Mouse (Mus musculus): ENCODE measurements around the gene Ndufs3.

Gene Ndufs3

GRCm38 (mm10) chr2:90904076-90904855 is at the start of gene Ndufs3, which contains the start of gene Kbtbd4:
Gene Ndufs3 (minus strand): TSS chr2:90904827.
Gene Kbtbd4 (plus strand): TSS chr2:90904740.
- DNase-seq (ENCODE audit: low read depth, low spot score): peak; percentile 84

DNA sequence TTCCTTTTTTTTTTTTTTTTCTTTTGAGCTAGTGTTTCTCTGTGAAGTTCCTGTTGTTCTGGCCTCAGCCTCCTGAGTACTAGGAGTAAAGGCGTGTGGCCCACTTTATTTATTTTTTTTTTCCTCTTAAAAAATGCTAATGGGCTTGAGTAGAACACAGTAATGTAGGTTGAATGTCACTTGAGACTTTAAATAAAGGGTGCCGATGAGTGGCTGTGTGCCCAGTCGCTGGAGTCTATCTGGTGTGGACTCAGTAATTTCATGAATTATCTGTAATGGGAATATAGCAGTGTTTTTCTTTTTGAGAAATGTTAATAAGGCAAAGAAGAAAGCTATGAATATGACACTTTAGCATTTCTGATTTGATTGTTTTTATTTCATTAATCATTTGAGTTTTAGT is 48.8 kb upstream of the Ndufs3 start:
- DNase-seq (ENCODE audit: low read depth, low spot score): no peak

DNA sequence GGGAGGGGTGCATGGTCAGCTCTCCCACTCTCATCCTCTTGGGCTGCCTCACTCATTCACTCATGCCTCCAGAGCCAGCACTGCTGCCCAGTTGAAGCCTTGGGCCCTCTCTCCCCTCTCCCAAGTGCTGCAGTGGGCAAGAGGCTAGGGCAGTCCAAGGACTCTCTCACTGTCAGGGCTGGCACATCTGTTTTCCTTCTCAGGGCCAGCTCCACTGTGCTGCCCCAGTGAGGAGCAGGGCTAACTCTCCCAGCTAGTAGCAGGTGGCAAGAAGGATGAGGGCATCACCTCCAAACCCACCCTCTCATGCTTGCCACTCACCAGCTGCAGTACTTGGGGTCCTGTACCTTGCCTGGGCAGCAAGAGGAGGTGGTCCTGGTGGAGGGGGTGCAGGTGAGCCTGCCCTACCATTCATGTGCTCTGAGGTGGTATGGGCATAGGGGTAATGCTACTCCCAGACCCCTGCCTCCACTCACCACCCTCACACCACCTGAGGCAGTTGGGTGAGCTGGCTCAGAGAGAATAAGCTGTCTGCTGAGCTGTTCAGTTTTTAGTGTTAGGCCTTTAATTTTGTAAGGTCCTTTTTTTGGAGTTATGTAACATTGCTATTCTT is 46.1 kb upstream of the Ndufs3 start:
- DNase-seq (ENCODE audit: low read depth, low spot score): no peak

- no peak for DNase-seq (ENCODE audit: low read depth, low spot score)
Measured at GRCm38 (mm10) chr2:90950149-90950548, 45.5 kb upstream of the Ndufs3 start.

DNA sequence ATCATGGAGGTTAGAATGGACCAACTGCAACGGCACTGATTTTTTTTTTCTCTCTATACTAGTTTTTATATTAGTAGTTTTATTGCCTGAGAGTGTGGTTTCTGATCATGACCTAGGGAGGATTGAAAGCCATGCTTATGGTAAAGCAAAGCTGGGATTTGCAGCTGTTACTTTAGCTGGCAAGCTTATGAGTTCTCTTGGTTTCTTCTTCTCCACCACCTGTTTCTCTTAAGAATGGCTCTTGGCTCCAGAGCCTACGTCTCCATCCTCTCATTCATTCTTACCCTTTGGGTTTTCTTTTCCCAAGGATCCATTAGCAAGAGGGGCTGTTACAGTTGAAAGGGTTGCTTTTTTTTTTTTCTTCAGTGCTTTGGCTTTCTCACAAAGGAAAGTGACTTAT is 37.1 kb upstream of the Ndufs3 start:
- no peak for DNase-seq (ENCODE audit: low read depth, low spot score)

GRCm38 (mm10) chr2:90940233-90941229 is 35.9 kb upstream of the Ndufs3 start, which contains the start of gene Celf1:
Gene Celf1 (plus strand): TSS chr2:90940382.
- DNase-seq (ENCODE audit: low read depth, low spot score): peak; percentile 77

- no peak for DNase-seq (ENCODE audit: low read depth, low spot score)
Measured at GRCm38 (mm10) chr2:90939750-90940149, 35.1 kb upstream of the Ndufs3 start.

DNA sequence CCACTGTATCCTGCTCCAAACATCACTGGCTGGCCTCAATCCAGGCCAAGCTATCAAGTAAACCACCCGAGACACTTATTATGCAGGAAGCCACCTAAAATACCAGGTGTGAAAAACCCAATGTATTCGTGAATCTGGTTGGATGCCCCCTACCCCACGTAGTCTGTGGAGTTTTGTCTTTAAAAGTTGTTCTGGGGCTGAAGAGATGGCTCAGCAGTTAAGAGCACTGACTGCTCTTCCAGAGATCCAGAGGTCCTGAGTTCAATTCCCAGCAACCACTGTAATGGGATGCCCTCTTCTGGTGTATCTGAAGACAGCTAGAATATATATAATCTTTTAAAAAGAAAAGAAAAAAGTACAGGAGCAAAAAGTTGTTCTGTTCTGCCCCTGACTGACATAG is 33.7 kb upstream of the Ndufs3 start:
- no peak for DNase-seq (ENCODE audit: low read depth, low spot score)

GRCm38 (mm10) chr2:90932273-90932672 is 27.6 kb upstream of the Ndufs3 start:
- no peak for DNase-seq (ENCODE audit: low read depth, low spot score)

GRCm38 (mm10) chr2:90931829-90932228 is 27.2 kb upstream of the Ndufs3 start:
- no peak for DNase-seq (ENCODE audit: low read depth, low spot score)

DNA sequence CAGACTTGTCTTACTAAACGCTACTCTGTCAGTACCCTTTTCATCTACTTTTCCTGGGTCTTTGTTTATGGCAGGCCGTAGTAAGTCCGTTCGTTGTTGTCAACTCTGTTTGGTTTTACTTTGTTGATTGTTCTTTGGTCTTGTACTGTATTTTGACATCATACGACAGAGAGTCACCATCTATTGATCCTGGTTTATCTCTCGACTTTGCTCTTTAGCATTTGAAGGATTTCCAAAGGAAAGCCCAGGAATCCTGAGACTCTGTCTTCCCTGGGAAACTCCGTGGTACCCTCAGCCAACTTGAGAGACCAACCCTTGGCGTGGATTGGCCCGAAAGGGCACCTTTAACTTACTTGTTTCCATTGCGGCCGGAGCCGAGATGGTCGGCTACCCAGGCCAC is 23.9 kb upstream of the Ndufs3 start:
- DNase-seq (ENCODE audit: low read depth, low spot score): no peak

GRCm38 (mm10) chr2:90922636-90923035 is 18.0 kb upstream of the Ndufs3 start:
- no peak for DNase-seq (ENCODE audit: low read depth, low spot score)

GRCm38 (mm10) chr2:90921178-90921577 is 16.6 kb upstream of the Ndufs3 start:
- DNase-seq (ENCODE audit: low read depth, low spot score): no peak

DNA sequence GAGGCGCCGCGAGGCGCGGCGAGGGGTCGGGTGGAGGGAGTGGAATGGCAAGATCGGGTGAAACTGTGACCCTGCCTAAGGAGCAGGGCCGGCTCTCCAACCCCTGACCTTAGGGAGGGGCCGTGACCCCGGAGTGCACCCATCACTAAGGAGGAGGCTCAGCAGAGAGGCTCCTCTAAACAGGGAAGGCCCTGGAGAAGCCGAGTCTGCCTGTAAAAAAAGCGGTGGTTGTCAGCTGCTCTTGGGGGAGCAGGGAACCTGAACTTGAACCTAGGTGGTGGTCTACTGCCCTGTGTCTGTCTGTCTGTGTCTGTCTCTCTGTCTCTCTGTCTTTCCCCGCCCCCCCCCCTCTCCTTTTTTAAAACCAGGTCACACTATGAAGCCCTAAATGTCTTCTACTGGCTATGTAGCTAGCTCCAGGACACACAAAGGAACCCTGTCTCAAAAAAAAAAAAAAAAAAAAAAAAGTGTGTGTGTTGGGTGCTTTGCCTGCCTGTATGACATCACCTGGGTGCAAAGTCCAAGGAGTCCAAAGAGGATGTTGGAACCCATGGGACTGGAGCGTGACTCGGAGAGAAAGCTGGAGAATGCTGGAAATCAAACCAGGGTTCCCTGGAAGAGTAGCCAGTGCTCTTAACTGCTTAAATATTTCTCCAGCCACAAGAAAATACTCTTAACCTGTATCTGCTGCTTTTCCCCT is 13.5 kb upstream of the Ndufs3 start:
- no peak for DNase-seq (ENCODE audit: low read depth, low spot score)

GRCm38 (mm10) chr2:90917233-90917998 is 12.8 kb upstream of the Ndufs3 start:
- DNase-seq (ENCODE audit: low read depth, low spot score): peak; percentile 44

DNA sequence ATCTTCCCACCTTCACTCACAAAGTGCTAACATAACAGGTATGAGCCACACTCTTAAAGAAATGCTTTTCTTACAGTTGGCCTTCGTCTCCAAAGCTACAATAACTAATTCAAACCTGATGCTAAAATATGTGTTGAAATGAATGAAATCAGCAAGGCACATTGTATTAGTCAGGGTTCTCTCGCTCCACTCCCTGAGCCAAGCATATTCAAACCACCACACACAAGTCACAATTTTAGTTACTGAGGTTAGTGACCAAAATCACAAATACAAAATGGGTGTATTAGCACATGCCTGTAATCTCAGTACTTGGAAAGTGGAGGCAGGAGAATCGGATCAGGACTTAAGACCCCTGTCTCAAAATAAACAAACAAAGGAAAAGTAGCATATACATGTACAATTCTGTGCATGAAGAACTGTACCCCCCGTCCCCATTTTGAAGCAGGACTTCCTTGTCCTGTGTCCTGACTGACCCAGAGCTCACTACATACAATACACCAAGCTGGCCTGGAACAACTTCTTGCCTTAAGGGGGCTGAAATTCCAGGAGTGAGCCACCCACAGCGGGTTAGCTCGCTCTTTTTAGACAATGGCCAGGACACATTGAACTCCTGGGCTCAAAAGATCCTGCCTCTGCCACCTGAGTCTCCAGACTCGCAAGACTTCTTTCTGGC is 12.1 kb upstream of the Ndufs3 start:
- DNase-seq (ENCODE audit: low read depth, low spot score): no peak

- DNase-seq (ENCODE audit: low read depth, low spot score): no peak
Measured at GRCm38 (mm10) chr2:90915516-90915915, 10.9 kb upstream of the Ndufs3 start.

DNA sequence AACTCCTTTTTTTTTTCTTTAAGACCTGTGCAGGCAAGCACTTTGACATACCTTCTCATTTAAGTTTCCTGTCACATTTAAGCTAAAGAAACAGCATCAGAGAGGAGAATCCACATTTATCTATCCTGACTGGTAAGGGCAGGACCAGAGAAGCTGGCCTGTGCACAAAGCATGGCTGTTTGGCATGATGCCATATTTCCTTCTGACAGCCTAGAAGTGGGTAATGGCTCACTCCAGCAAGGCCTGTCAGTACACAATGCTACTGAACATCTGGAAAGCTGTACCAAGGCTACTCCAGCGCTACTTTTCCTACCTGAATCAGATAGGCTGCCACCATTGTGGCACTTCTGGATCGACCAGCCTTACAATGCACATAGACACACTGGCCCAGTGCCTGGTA is 9.0 kb upstream of the Ndufs3 start:
- no peak for DNase-seq (ENCODE audit: low read depth, low spot score)

GRCm38 (mm10) chr2:90911668-90912067 is 7.0 kb upstream of the Ndufs3 start:
- no peak for DNase-seq (ENCODE audit: low read depth, low spot score)

GRCm38 (mm10) chr2:90910861-90911260 is 6.2 kb upstream of the Ndufs3 start:
- DNase-seq (ENCODE audit: low read depth, low spot score): no peak

All from c-Kit-negative CD71-positive TER-119-positive erythroid progenitor cells, embryonic 14.5 days (primary cell).